Mouse (Mus musculus) olfactory bulb, adult 2 months (tissue): ENCODE measurements at regions not wholly inside any gene's neighbourhood (a gene's known extent, or its start where the extent isn't known, plus 50 kb on each side); places are given as distances from the start of the nearest gene placed in this dataset.

ENCODE experiments used
- H3K27ac ChIP-seq: fragments of 200-500 bp; 2 replicates; pipeline ENCODE4 v1.5.1; 2012; ENCODE audit warnings: low read depth, low read length; ENCODE audit not compliant: insufficient read depth
- H3K4me1 ChIP-seq: fragments of 200-500 bp; 2 replicates; pipeline ENCODE4 v1.6.1; 2012; ENCODE audit warnings: low read length; ENCODE audit not compliant: control insufficient read depth, insufficient read depth
- H3K4me3 ChIP-seq: fragments of 200-500 bp; 2 replicates; pipeline ENCODE4 v1.5.1; 2012; ENCODE audit warnings: mild to moderate bottlenecking, low read depth, low read length, moderate library complexity; ENCODE audit not compliant: insufficient read depth
- CTCF ChIP-seq: fragments of 200-500 bp; IDR thresholded peaks from 2 replicates; pipeline ENCODE4 v1.5.1; 2012; ENCODE audit warnings: low read depth, mild to moderate bottlenecking, low read length, moderate library complexity; ENCODE audit not compliant: insufficient read depth
- POLR2A ChIP-seq: fragments of 200-500 bp; IDR thresholded peaks from 2 replicates; pipeline ENCODE4 v1.6.1; 2012; ENCODE audit warnings: mild to moderate bottlenecking, low read depth, low read length, moderate library complexity; ENCODE audit not compliant: insufficient read depth
- WGBS: fragments of 180-500 bp; shearing (Covaris S2); methylation state at CpG from one replicate; pipeline ENCODE4 v1.1.7; 2018; 5-methylcytosine and 5-hydroxymethylcytosine counted together

GRCm38 (mm10) chr2:147691896-147692295 lies 330.2 kb downstream of the Pax1 start:
- no peak for TF ChIP-seq CTCF
- TF ChIP-seq POLR2A: no peak
- H3K4me3 ChIP-seq: no peak overlapping the region
- H3K27ac ChIP-seq: no peak overlapping the region
- H3K4me1 ChIP-seq: no peaks in the 10 kb centered on the region
- 96% methylated on average over 10 of the region's 10 CpGs for WGBS

- 65% methylated on average over 15 of the region's 15 CpGs for WGBS
- TF ChIP-seq POLR2A: no peak
- TF ChIP-seq CTCF: no peak
- no peaks in the 10 kb centered on the region for H3K4me1 ChIP-seq
- H3K27ac ChIP-seq: no peak overlapping the region
- H3K4me3 ChIP-seq: no peak overlapping the region
These were observed 328.9 kb downstream of the Pax1 start for GRCm38 (mm10) chr2:147690506-147691208.

GRCm38 (mm10) chr2:147688742-147689141 lies 327.0 kb downstream of the Pax1 start:
- Histone ChIP-seq H3K4me3 (no peak overlapping the region), H3K4me1 (no peaks in the 10 kb centered on the region), H3K27ac (no peak overlapping the region)
- 33% methylated on average over 6 of the region's 6 CpGs for WGBS
- TF ChIP-seq CTCF: no peak
- no peak for TF ChIP-seq POLR2A

- TF ChIP-seq CTCF (no peak), POLR2A (no peak)
- WGBS: 38% methylated on average over 1 of the region's 1 CpGs
These were observed 294.9 kb downstream of the Pax1 start for GRCm38 (mm10) chr2:147656667-147657066.

GRCm38 (mm10) chr2:147650229-147650628 lies 288.5 kb downstream of the Pax1 start:
- Histone ChIP-seq H3K27ac (no peak overlapping the region), H3K4me1 (no peaks in the 10 kb centered on the region), H3K4me3 (no peak overlapping the region)
- WGBS: 68% methylated on average over 3 of the region's 3 CpGs
- TF ChIP-seq POLR2A (no peak), CTCF (no peak)

More at GRCm38 (mm10) chr2:147656667-147657066, 294.9 kb downstream of the Pax1 start:
- Histone ChIP-seq H3K27ac (no peak overlapping the region), H3K4me1 (no peaks in the 10 kb centered on the region), H3K4me3 (no peak overlapping the region)

- H3K4me1 ChIP-seq: no peaks in the 10 kb centered on the region
- 83% methylated on average over 8 of the region's 8 CpGs for WGBS
- no peak overlapping the region for H3K27ac ChIP-seq
- TF ChIP-seq POLR2A: no peak
- no peak overlapping the region for H3K4me3 ChIP-seq
These were observed 286.2 kb downstream of the Pax1 start for GRCm38 (mm10) chr2:147647972-147648371.

- TF ChIP-seq CTCF: no peak
- no peak for TF ChIP-seq POLR2A
- Histone ChIP-seq H3K4me3 (no peak overlapping the region), H3K4me1 (no peaks in the 10 kb centered on the region), H3K27ac (no peak overlapping the region)
- 86% methylated on average over 4 of the region's 4 CpGs for WGBS
These were observed 285.8 kb downstream of the Pax1 start for GRCm38 (mm10) chr2:147647506-147647905.

GRCm38 (mm10) chr2:147637882-147638281 lies 276.2 kb downstream of the Pax1 start:
- H3K4me1 ChIP-seq: no peaks in the 10 kb centered on the region
- no peak overlapping the region for H3K27ac ChIP-seq
- H3K4me3 ChIP-seq: no peak overlapping the region
- TF ChIP-seq CTCF: no peak
- no peak for TF ChIP-seq POLR2A
- WGBS: 64% methylated on average over 1 of the region's 1 CpGs

GRCm38 (mm10) chr2:147632737-147633136 lies 271.0 kb downstream of the Pax1 start:
- Histone ChIP-seq H3K4me1 (no peaks in the 10 kb centered on the region), H3K4me3 (no peak overlapping the region), H3K27ac (no peak overlapping the region)
- 37% methylated on average over 6 of the region's 6 CpGs for WGBS
- TF ChIP-seq CTCF (no peak), POLR2A (no peak)

GRCm38 (mm10) chr2:147629716-147630115 lies 268.0 kb downstream of the Pax1 start:
- Histone ChIP-seq H3K4me3 (no peak overlapping the region), H3K27ac (no peak overlapping the region), H3K4me1 (no peaks in the 10 kb centered on the region)
- 74% methylated on average over 3 of the region's 3 CpGs for WGBS
- TF ChIP-seq CTCF: no peak
- no peak for TF ChIP-seq POLR2A
